Mouse (Mus musculus): ENCODE measurements at regions not wholly inside any gene's neighbourhood (a gene's known extent, or its start where the extent isn't known, plus 50 kb on each side); places are given as distances from the start of the nearest gene placed in this dataset.

DNA sequence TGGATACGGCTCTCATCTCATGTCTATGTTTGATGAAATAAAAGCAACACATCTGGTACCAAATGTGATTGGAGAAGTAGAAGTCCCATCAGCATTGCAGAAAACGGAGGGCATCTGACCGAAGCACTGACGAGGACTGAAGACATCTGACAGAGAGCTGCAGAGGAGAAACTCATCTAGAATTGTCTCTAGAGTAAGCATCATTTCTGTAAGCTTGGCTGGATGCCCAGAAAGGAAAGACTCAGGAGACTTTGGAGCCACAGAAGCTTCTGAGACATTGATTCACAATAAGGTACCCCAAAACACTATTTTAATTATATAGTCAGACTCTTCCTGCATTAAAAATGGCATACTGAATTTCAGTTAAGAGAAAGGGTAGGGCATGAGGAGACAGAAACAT is 326.6 kb downstream of the Gm597 start:
- DNase-seq (ENCODE audit: low read depth, low spot score), result peak; percentile 2

DNA sequence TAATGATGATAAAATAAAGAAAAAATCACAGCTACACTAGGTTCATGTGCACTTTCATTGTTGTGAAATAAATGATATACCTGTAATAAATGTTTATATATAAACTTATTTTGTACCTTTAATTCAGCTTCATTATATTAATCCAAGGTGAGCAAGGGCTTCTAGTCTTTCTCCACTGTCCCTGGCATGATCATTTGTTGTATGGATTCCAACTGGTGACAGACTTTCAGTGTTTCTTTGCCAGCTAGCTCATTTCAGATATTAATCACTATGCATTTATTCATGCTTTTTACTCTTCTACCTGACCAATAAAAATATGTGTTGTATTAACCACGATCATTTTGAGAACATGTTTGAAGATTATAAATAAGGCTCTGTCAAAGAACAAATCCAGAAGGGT is 354.7 kb downstream of the Gm597 start:
- DNase-seq (ENCODE audit: low read depth, low spot score), result no peak

All from telencephalon, adult 2 months (tissue).